Mouse (Mus musculus): ENCODE measurements around the gene Dgcr8. TPM values are rescaled to one million over a fixed set of nuclear protein-coding genes. Genes with fewer than 3 reads are reported as not detected.

Gene Dgcr8
- polyA plus RNA-seq, 1 experiment from 2014 or later = 28.6 TPM

- no peak overlapping the region for H3K4me2 ChIP-seq (replicated peaks)
- no peak overlapping the region for H3K9ac ChIP-seq
- H3K36me3 ChIP-seq = peaks cover 22% of the 10 kb centered on the region
- ATAC-seq (ENCODE audit: insufficient number of reproducible peaks, low FRiP score, low TSS enrichment, low read depth) = no peak
- WGBS = 77% methylated on average over 4 of the region's 4 CpGs
- H3K9me3 ChIP-seq (replicated peaks) = no peaks in the 10 kb centered on the region
- H3K27me3 ChIP-seq = no peaks in the 10 kb centered on the region
- no peak overlapping the region for H3K27ac ChIP-seq (replicated peaks)
- no peak overlapping the region for H3K4me3 ChIP-seq (replicated peaks)
- peaks cover 50% of the 10 kb centered on the region for H3K4me1 ChIP-seq
These were observed 57.6 kb downstream of the Dgcr8 start for GRCm38 (mm10) chr16:18231451-18231850.

- Histone ChIP-seq H3K27me3 (no peaks in the 10 kb centered on the region), H3K4me1 (peaks cover 46% of the 10 kb centered on the region), H3K27ac (replicated peaks) (no peak overlapping the region), H3K9ac (no peak overlapping the region), H3K36me3 (peaks cover 26% of the 10 kb centered on the region), H3K9me3 (replicated peaks) (no peaks in the 10 kb centered on the region), H3K4me3 (replicated peaks) (no peak overlapping the region), H3K4me2 (replicated peaks) (no peak overlapping the region)
- no peak for ATAC-seq (ENCODE audit: insufficient number of reproducible peaks, low FRiP score, low TSS enrichment, low read depth)
- WGBS = 77% methylated on average over 3 of the region's 3 CpGs
These were observed 58.0 kb downstream of the Dgcr8 start for GRCm38 (mm10) chr16:18231047-18231446.

GRCm38 (mm10) chr16:18230617-18231016, 58.4 kb downstream of the Dgcr8 start:
- Histone ChIP-seq H3K4me3 (replicated peaks) (no peak overlapping the region), H3K9ac (no peak overlapping the region), H3K36me3 (peaks cover 31% of the 10 kb centered on the region), H3K4me2 (replicated peaks) (no peak overlapping the region), H3K9me3 (replicated peaks) (no peaks in the 10 kb centered on the region), H3K4me1 (peaks cover 42% of the 10 kb centered on the region), H3K27ac (replicated peaks) (0 out of 2 replicates have a peak overlapping the region, but pooled peaks have one; percentile 2), H3K27me3 (no peaks in the 10 kb centered on the region)
- 90% methylated on average over 6 of the region's 6 CpGs for WGBS
- ATAC-seq (ENCODE audit: insufficient number of reproducible peaks, low FRiP score, low TSS enrichment, low read depth) = no peak

- ATAC-seq (ENCODE audit: insufficient number of reproducible peaks, low FRiP score, low TSS enrichment, low read depth) = peak; percentile 39; the same call in 1 of the 2 replicates
- 60% methylated on average over 11 of the region's 11 CpGs for WGBS
- H3K27me3 ChIP-seq = no peaks in the 10 kb centered on the region
- no peak overlapping the region for H3K9ac ChIP-seq
- no peaks in the 10 kb centered on the region for H3K9me3 ChIP-seq (replicated peaks)
- peaks cover 41% of the 10 kb centered on the region for H3K36me3 ChIP-seq
- 0 out of 2 replicates have a peak overlapping the region, but pooled peaks have one; percentile 0 for H3K4me2 ChIP-seq (replicated peaks)
- 0 out of 2 replicates have a peak overlapping the region, but pooled peaks have one; percentile 2 for H3K27ac ChIP-seq (replicated peaks)
- H3K4me1 ChIP-seq = peaks cover 40% of the 10 kb centered on the region
- H3K4me3 ChIP-seq (replicated peaks) = no peak overlapping the region
These were observed 59.4 kb downstream of the Dgcr8 start for GRCm38 (mm10) chr16:18229622-18230021.

GRCm38 (mm10) chr16:18228856-18229255, 60.2 kb downstream of the Dgcr8 start:
- H3K9ac ChIP-seq = no peak overlapping the region
- ATAC-seq (ENCODE audit: insufficient number of reproducible peaks, low FRiP score, low TSS enrichment, low read depth) = no peak
- no peak overlapping the region for H3K4me3 ChIP-seq (replicated peaks)
- H3K36me3 ChIP-seq = peaks cover 48% of the 10 kb centered on the region
- no peaks in the 10 kb centered on the region for H3K27me3 ChIP-seq
- 83% methylated on average over 4 of the region's 4 CpGs for WGBS
- H3K27ac ChIP-seq (replicated peaks) = no peak overlapping the region
- H3K4me1 ChIP-seq = peaks cover 33% of the 10 kb centered on the region
- no peak overlapping the region for H3K4me2 ChIP-seq (replicated peaks)
- H3K9me3 ChIP-seq (replicated peaks) = no peaks in the 10 kb centered on the region

GRCm38 (mm10) chr16:18227897-18228422, 61.1 kb downstream of the Dgcr8 start:
- H3K4me2 ChIP-seq (replicated peaks) = no peak overlapping the region
- no peaks in the 10 kb centered on the region for H3K27me3 ChIP-seq
- no peak overlapping the region for H3K9ac ChIP-seq
- peaks cover 24% of the 10 kb centered on the region; the same call in 1 of the 2 replicates for H3K4me1 ChIP-seq
- ATAC-seq (ENCODE audit: insufficient number of reproducible peaks, low FRiP score, low TSS enrichment, low read depth) = no peak
- no peak overlapping the region for H3K27ac ChIP-seq (replicated peaks)
- H3K36me3 ChIP-seq = peaks cover 57% of the 10 kb centered on the region
- WGBS = 92% methylated on average over 20 of the region's 20 CpGs
- no peaks in the 10 kb centered on the region for H3K9me3 ChIP-seq (replicated peaks)
- no peak overlapping the region for H3K4me3 ChIP-seq (replicated peaks)

GRCm38 (mm10) chr16:18227187-18227586, 61.9 kb downstream of the Dgcr8 start:
- no peak overlapping the region for H3K4me3 ChIP-seq (replicated peaks)
- ATAC-seq (ENCODE audit: insufficient number of reproducible peaks, low FRiP score, low TSS enrichment, low read depth) = no peak
- H3K4me2 ChIP-seq (replicated peaks) = no peak overlapping the region
- no peak overlapping the region for H3K9ac ChIP-seq
- H3K4me1 ChIP-seq = peaks cover 24% of the 10 kb centered on the region; the same call in 1 of the 2 replicates
- 93% methylated on average over 13 of the region's 13 CpGs for WGBS
- H3K27ac ChIP-seq (replicated peaks) = no peak overlapping the region
- no peaks in the 10 kb centered on the region for H3K27me3 ChIP-seq
- peaks cover 63% of the 10 kb centered on the region for H3K36me3 ChIP-seq
- no peaks in the 10 kb centered on the region for H3K9me3 ChIP-seq (replicated peaks)

GRCm38 (mm10) chr16:18222188-18222587, 66.9 kb downstream of the Dgcr8 start:
- Histone ChIP-seq H3K4me2 (replicated peaks) (no peak overlapping the region), H3K27ac (replicated peaks) (no peak overlapping the region), H3K9ac (no peak overlapping the region), H3K27me3 (no peaks in the 10 kb centered on the region), H3K4me1 (peaks cover 9% of the 10 kb centered on the region), H3K9me3 (replicated peaks) (no peaks in the 10 kb centered on the region), H3K4me3 (replicated peaks) (no peak overlapping the region), H3K36me3 (peaks cover 52% of the 10 kb centered on the region)
- no peak for ATAC-seq (ENCODE audit: insufficient number of reproducible peaks, low FRiP score, low TSS enrichment, low read depth)
- 85% methylated on average over 11 of the region's 11 CpGs for WGBS

- H3K36me3 ChIP-seq = peaks cover 45% of the 10 kb centered on the region
These were observed 67.5 kb downstream of the Dgcr8 start for GRCm38 (mm10) chr16:18221543-18221898.

GRCm38 (mm10) chr16:18220856-18221542, 68.0 kb downstream of the Dgcr8 start:
- Histone ChIP-seq H3K27me3 (no peaks in the 10 kb centered on the region), H3K9me3 (replicated peaks) (no peaks in the 10 kb centered on the region), H3K4me1 (peaks cover 9% of the 10 kb centered on the region), H3K27ac (replicated peaks) (no peak overlapping the region), H3K4me3 (replicated peaks) (no peak overlapping the region), H3K9ac (no peak overlapping the region), H3K36me3 (peaks cover 40% of the 10 kb centered on the region), H3K4me2 (replicated peaks) (no peak overlapping the region)
- WGBS = 77% methylated on average over 6 of the region's 6 CpGs
- ATAC-seq (ENCODE audit: insufficient number of reproducible peaks, low FRiP score, low TSS enrichment, low read depth) = no peak

More at GRCm38 (mm10) chr16:18221543-18221898, 67.5 kb downstream of the Dgcr8 start:
- no peak overlapping the region for H3K9ac ChIP-seq
- no peak overlapping the region for H3K27ac ChIP-seq (replicated peaks)
- 78% methylated on average over 11 of the region's 11 CpGs for WGBS
- H3K9me3 ChIP-seq (replicated peaks) = no peaks in the 10 kb centered on the region
- no peaks in the 10 kb centered on the region for H3K27me3 ChIP-seq
- H3K4me1 ChIP-seq = peaks cover 9% of the 10 kb centered on the region
- no peak overlapping the region for H3K4me2 ChIP-seq (replicated peaks)
- ATAC-seq (ENCODE audit: insufficient number of reproducible peaks, low FRiP score, low TSS enrichment, low read depth) = no peak
- H3K4me3 ChIP-seq (replicated peaks) = no peak overlapping the region

GRCm38 (mm10) chr16:18220001-18220400, 69.0 kb downstream of the Dgcr8 start:
- H3K4me2 ChIP-seq (replicated peaks) = no peak overlapping the region
- no peaks in the 10 kb centered on the region for H3K9me3 ChIP-seq (replicated peaks)
- no peak for ATAC-seq (ENCODE audit: insufficient number of reproducible peaks, low FRiP score, low TSS enrichment, low read depth)
- H3K4me1 ChIP-seq = peaks cover 9% of the 10 kb centered on the region
- H3K4me3 ChIP-seq (replicated peaks) = no peak overlapping the region
- no peaks in the 10 kb centered on the region for H3K27me3 ChIP-seq
- no peak overlapping the region for H3K9ac ChIP-seq
- WGBS = 56% methylated on average over 8 of the region's 8 CpGs
- H3K36me3 ChIP-seq = peaks cover 30% of the 10 kb centered on the region
- no peak overlapping the region for H3K27ac ChIP-seq (replicated peaks)

All from embryonic facial prominence, embryonic 15.5 days (tissue).